Mouse (Mus musculus): Measurements from ENCODE around the gene Zfp867.

DNA sequence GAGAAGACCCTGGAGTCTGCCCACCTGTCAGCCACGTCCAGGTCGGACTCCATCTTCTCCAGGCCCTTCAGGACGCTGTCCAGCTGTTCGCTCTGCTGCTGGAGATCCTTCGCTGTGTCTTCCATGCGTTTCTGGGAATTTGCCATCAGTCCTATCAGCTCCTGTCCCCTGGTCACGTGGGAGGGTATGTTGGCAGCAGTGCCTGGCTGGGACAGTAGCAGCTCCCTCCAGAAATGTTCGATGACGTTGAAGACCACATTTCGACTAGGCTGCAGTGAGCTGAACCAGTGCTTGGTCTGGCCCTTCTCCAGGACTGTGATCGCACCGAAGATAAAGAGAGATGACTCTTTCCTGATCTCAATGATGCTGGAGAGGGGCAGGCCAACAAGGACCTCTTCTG, 34.3 kb downstream of the Zfp867 start:
- TF ChIP-seq POLR2A (IDR thresholded peaks at IDR 0.05; ENCODE audit: insufficient read length, low read depth) (no peak), MAX (IDR thresholded peaks at IDR 0.05; ENCODE audit: low read depth) (no peak), MYOD1 (IDR thresholded peaks at IDR 0.05; ENCODE audit: control insufficient read depth in 1 of 3, insufficient read length in 2 of 3, low read depth in 2 of 3) (no peak), USF1 (IDR thresholded peaks at IDR 0.05; ENCODE audit: low read depth) (no peak), TCF12 (IDR thresholded peaks at IDR 0.05; ENCODE audit: insufficient read depth, poor library complexity, severe bottlenecking) (no peak), TCF3 (IDR thresholded peaks at IDR 0.05; ENCODE audit: insufficient read length, low read depth) (no peak), POLR2AphosphoS2 (IDR thresholded peaks at IDR 0.05; ENCODE audit: insufficient read length, low read depth) (no peak), CEBPB (IDR thresholded peaks at IDR 0.05; ENCODE audit: insufficient read depth, poor library complexity, severe bottlenecking) (no peak), REST (IDR thresholded peaks at IDR 0.05; ENCODE audit: insufficient read depth, insufficient read length) (no peak), E2F4 (IDR thresholded peaks at IDR 0.05; ENCODE audit: insufficient read depth) (no peak), MYOG (IDR thresholded peaks at IDR 0.05; ENCODE audit: control insufficient read depth in 1 of 3, insufficient read depth in 1 of 3, insufficient read length in 2 of 3, low read depth in 2 of 3) (no peak), SRF (IDR thresholded peaks at IDR 0.05; ENCODE audit: control insufficient read depth, insufficient read length, low read depth) (no peak)
